Mouse (Mus musculus) MEL (cell line): ENCODE data around the gene Sult4a1. TPM values are rescaled to one million over a fixed set of nuclear protein-coding genes. Genes with fewer than 3 reads are reported as not detected.

ENCODE experiments used
- DNase-seq: peaks from one replicate; pipeline ENCODE4 v3.0.0; 2011; ENCODE audit warnings: low read depth, low spot score
- H3K27ac ChIP-seq: 2 replicates; pipeline ENCODE4 v1.5.1; 2012; ENCODE audit warnings: low read depth, mild to moderate bottlenecking, control low read depth, low read length, moderate library complexity; ENCODE audit not compliant: control insufficient read depth
- H3K27me3 ChIP-seq, 2 experiments: fragments of 150-350 bp in 1 of 2; sonication (generic) in 1 of 2; 2 replicates each; pipeline ENCODE4 v1.6.1; 2012; ENCODE audit warnings: low read length in 2 of 2, mild to moderate bottlenecking in 2 of 2, improper control_type of control experiment in 1 of 2, moderate library complexity in 1 of 2; ENCODE audit not compliant: insufficient read depth in 2 of 2, control insufficient read depth in 1 of 2
- H3K36me3 ChIP-seq, 2 experiments: 2 replicates each; pipeline ENCODE4 v1.6.1; 2012 to 2014; ENCODE audit warnings: low read length in 2 of 2, improper control_type of control experiment in 1 of 2, inconsistent platforms in 1 of 2, mild to moderate bottlenecking in 1 of 2; ENCODE audit not compliant: insufficient read depth in 2 of 2, control insufficient read depth in 1 of 2
- H3K4me1 ChIP-seq, 2 experiments: fragments of 150-350 bp in 1 of 2; sonication (generic) in 1 of 2; 2 replicates each; pipeline ENCODE4 v1.6.1; 2012; ENCODE audit warnings: low read length in 2 of 2, improper control_type of control experiment in 1 of 2, mild to moderate bottlenecking in 1 of 2; ENCODE audit not compliant: insufficient read depth in 2 of 2, control insufficient read depth in 1 of 2
- H3K4me3 ChIP-seq, 2 experiments: fragments of 150-350 bp in 1 of 2; sonication (generic) in 1 of 2; 2 replicates each; pipeline ENCODE4 v1.5.1; 2012; ENCODE audit warnings: low read depth in 2 of 2, low read length in 2 of 2, mild to moderate bottlenecking in 2 of 2, moderate library complexity in 2 of 2, control low read depth in 1 of 2, improper control_type of control experiment in 1 of 2; ENCODE audit not compliant: control insufficient read depth in 1 of 2, insufficient read depth in 1 of 2
- H3K79me2 ChIP-seq: 2 replicates; pipeline ENCODE4 v1.6.1; 2012; ENCODE audit warnings: mild to moderate bottlenecking, low read length, moderate library complexity; ENCODE audit not compliant: control insufficient read depth, poor library complexity, insufficient read depth
- H3K9ac ChIP-seq: 2 replicates; pipeline ENCODE4 v1.6.1; 2012; ENCODE audit warnings: low read depth, mild to moderate bottlenecking, control low read depth, low read length, moderate library complexity; ENCODE audit not compliant: control insufficient read depth, poor library complexity, severe bottlenecking
- H3K9me3 ChIP-seq: fragments of 150-350 bp; sonication (generic); replicated peaks from 2 replicates; pipeline ENCODE4 v1.6.1; 2012; ENCODE audit warnings: mild to moderate bottlenecking, low read length, improper control_type of control experiment, moderate library complexity; ENCODE audit not compliant: insufficient read depth
- CHD2 ChIP-seq: IDR thresholded peaks from 2 replicates; pipeline ENCODE4 v1.6.1; 2011; ENCODE audit warnings: low read length, improper control_type of control experiment
- CTCF ChIP-seq, 3 experiments: IDR thresholded peaks in 2 of 3; conservative IDR thresholded peaks in 1 of 3; 2 replicates each; pipeline ENCODE4 v1.5.1; 2011 to 2012; ENCODE audit warnings: low read length in 3 of 3, low read depth in 2 of 3, mild to moderate bottlenecking in 2 of 3, improper control_type of control experiment in 1 of 3, inconsistent platforms in 1 of 3, mixed read lengths in 1 of 3, moderate library complexity in 1 of 3; ENCODE audit not compliant: control insufficient read depth in 1 of 3, insufficient read depth in 1 of 3, poor library complexity in 1 of 3, severe bottlenecking in 1 of 3
- EP300 ChIP-seq, 2 experiments: IDR thresholded peaks; 2 replicates each; pipeline ENCODE4 v1.6.1; 2011; ENCODE audit warnings: improper control_type of control experiment in 2 of 2, low read length in 2 of 2, low read depth in 1 of 2, mild to moderate bottlenecking in 1 of 2
- ETS1 ChIP-seq: IDR thresholded peaks from 2 replicates; pipeline ENCODE4 v1.6.1; 2012; ENCODE audit warnings: low read depth, mild to moderate bottlenecking, inconsistent platforms, low read length, improper control_type of control experiment, moderate library complexity
- GATA1 ChIP-seq: IDR thresholded peaks from 2 replicates; pipeline ENCODE4 v1.6.1; 2011; ENCODE audit warnings: low read depth, low read length, improper control_type of control experiment
- HCFC1 ChIP-seq: IDR thresholded peaks from 2 replicates; pipeline ENCODE4 v1.6.1; 2012; ENCODE audit warnings: low read depth, mild to moderate bottlenecking, inconsistent platforms, low read length, improper control_type of control experiment, moderate library complexity
- JUND ChIP-seq: IDR thresholded peaks from 2 replicates; pipeline ENCODE4 v1.6.1; 2011; ENCODE audit warnings: low read depth, mild to moderate bottlenecking, improper control_type of control experiment, low read length
- KAT2A ChIP-seq: conservative IDR thresholded peaks from 2 replicates; pipeline ENCODE4 v1.6.1; 2012; ENCODE audit warnings: low read depth, low read length, improper control_type of control experiment, inconsistent platforms
- MAZ ChIP-seq: IDR thresholded peaks from 2 replicates; pipeline ENCODE4 v1.6.1; 2012; ENCODE audit warnings: low read depth, mild to moderate bottlenecking, inconsistent platforms, low read length, improper control_type of control experiment
- MYB ChIP-seq: IDR thresholded peaks from 2 replicates; pipeline ENCODE4 v1.6.1; 2011; ENCODE audit warnings: mild to moderate bottlenecking, low read depth, low read length, improper control_type of control experiment
- MYC ChIP-seq: IDR thresholded peaks from 2 replicates; pipeline ENCODE4 v1.6.1; 2011; ENCODE audit warnings: low read depth, mild to moderate bottlenecking, low read length, improper control_type of control experiment, moderate library complexity
- NELFE ChIP-seq: IDR thresholded peaks from 2 replicates; pipeline ENCODE4 v1.6.1; 2011; ENCODE audit warnings: low read depth, low read length, improper control_type of control experiment
- POLR2A ChIP-seq, 2 experiments: IDR thresholded peaks; 2 replicates each; pipeline ENCODE4 v1.6.1; 2011 to 2012; ENCODE audit warnings: low read length in 2 of 2, mild to moderate bottlenecking in 2 of 2, control low read depth in 1 of 2, improper control_type of control experiment in 1 of 2, low read depth in 1 of 2, moderate library complexity in 1 of 2; ENCODE audit not compliant: control insufficient read depth in 1 of 2, insufficient read depth in 1 of 2, poor library complexity in 1 of 2
- POLR2AphosphoS2 ChIP-seq: IDR thresholded peaks from 2 replicates; pipeline ENCODE4 v1.6.1; 2011; ENCODE audit warnings: low read length, improper control_type of control experiment
- POLR2AphosphoS5 ChIP-seq: IDR thresholded peaks from 2 replicates; pipeline ENCODE4 v1.6.1; 2012; ENCODE audit warnings: low read depth, borderline replicate concordance, mild to moderate bottlenecking, inconsistent platforms, low read length, moderate library complexity, mixed read lengths
- SIN3A ChIP-seq: IDR thresholded peaks from 2 replicates; pipeline ENCODE4 v1.6.1; 2012; ENCODE audit warnings: low read length, improper control_type of control experiment, inconsistent platforms
- TAL1 ChIP-seq: IDR thresholded peaks from 2 replicates; pipeline ENCODE4 v1.6.1; 2012; ENCODE audit warnings: mild to moderate bottlenecking, inconsistent platforms, low read length, moderate library complexity, mixed read lengths
- TBP ChIP-seq: IDR thresholded peaks from 2 replicates; pipeline ENCODE4 v1.8.0; 2011; ENCODE audit warnings: low read depth, low read length, improper control_type of control experiment
- TCF12 ChIP-seq: IDR thresholded peaks from 2 replicates; pipeline ENCODE4 v1.6.1; 2014; ENCODE audit warnings: low read depth, mild to moderate bottlenecking, inconsistent platforms, low read length, improper control_type of control experiment, moderate library complexity
- UBTF ChIP-seq: IDR thresholded peaks from 2 replicates; pipeline ENCODE4 v1.6.1; 2012; ENCODE audit warnings: low read depth, mild to moderate bottlenecking, inconsistent platforms, low read length, improper control_type of control experiment, moderate library complexity, borderline replicate concordance; ENCODE audit not compliant: insufficient read depth
- USF1 ChIP-seq: IDR thresholded peaks from 2 replicates; pipeline ENCODE4 v1.6.1; 2014; ENCODE audit warnings: low read depth, mild to moderate bottlenecking, inconsistent platforms, low read length, improper control_type of control experiment, moderate library complexity
- ZKSCAN1 ChIP-seq: IDR thresholded peaks from 2 replicates; pipeline ENCODE4 v1.6.1; 2012; ENCODE audit warnings: low read depth, mild to moderate bottlenecking, inconsistent platforms, low read length, improper control_type of control experiment, moderate library complexity
- polyA plus RNA-seq, 2 experiments: library from polyadenylated mRNA; stranded (reverse) in 1 of 2; unstranded in 1 of 2; fragments of >175 nt in 1 of 2; fragments of >200 nt in 1 of 2; gene quantifications; 2 replicates each; pipeline versions ENCODE4 v1.2.1 to v1.2.4; 2012; ENCODE audit warnings: low replicate concordance in 2 of 2, low read depth in 1 of 2; ENCODE audit not compliant: insufficient read length in 2 of 2, insufficient read depth in 1 of 2, missing spikeins in 1 of 2
- total RNA-seq: library from RNA; depleted of rRNA; stranded (reverse); fragments of 300-350 nt; gene quantifications from 2 replicates; pipeline ENCODE4 v1.2.3, GENCODE M21; 2012

Gene Sult4a1
- total and polyA plus RNA-seq, 3 experiments = not detected

- DNase-seq = no peak
- H3K9ac ChIP-seq = no peak overlapping the region
- H3K4me1 ChIP-seq = no peaks in the 10 kb centered on the region
- TF ChIP-seq MAZ = no peak
- TF ChIP-seq CHD2 = no peak
- no peak for TF ChIP-seq UBTF
- no peak for TF ChIP-seq TAL1
- TF ChIP-seq JUND = no peak
- TF ChIP-seq HCFC1 = no peak
- no peak for TF ChIP-seq CTCF (IDR thresholded peaks at IDR 0.05 in 2 of 3, conservative IDR thresholded peaks at IDR 0.05 in 1 of 3; ENCODE audit: control insufficient read depth in 1 of 3, insufficient read depth in 1 of 3, low read depth in 2 of 3, low read length in 3 of 3, poor library complexity in 1 of 3, severe bottlenecking in 1 of 3)
- no peak for TF ChIP-seq MYB
- H3K27ac ChIP-seq = no peak overlapping the region
- no peaks in the 10 kb centered on the region for H3K36me3 ChIP-seq
- no peaks in the 10 kb centered on the region; a peak in 1 of 4 replicates for H3K27me3 ChIP-seq
- no peak overlapping the region for H3K4me3 ChIP-seq
- H3K9me3 ChIP-seq = no peaks in the 10 kb centered on the region
- no peaks in the 10 kb centered on the region for H3K79me2 ChIP-seq
Measured at GRCm38 (mm10) chr15:84096051-84096450, 9.5 kb downstream of the Sult4a1 start.

GRCm38 (mm10) chr15:84094921-84095320, 10.6 kb downstream of the Sult4a1 start:
- Histone ChIP-seq H3K4me3 (no peak overlapping the region), H3K9ac (no peak overlapping the region), H3K9me3 (no peaks in the 10 kb centered on the region), H3K27ac (no peak overlapping the region), H3K79me2 (no peaks in the 10 kb centered on the region), H3K4me1 (no peaks in the 10 kb centered on the region), H3K36me3 (no peaks in the 10 kb centered on the region), H3K27me3 (no peaks in the 10 kb centered on the region; a peak in 1 of 4 replicates)
- no peak for DNase-seq
- TF ChIP-seq UBTF = no peak
- no peak for TF ChIP-seq POLR2AphosphoS5
- TF ChIP-seq TCF12 = no peak
- no peak for TF ChIP-seq POLR2AphosphoS2
- no peak for TF ChIP-seq GATA1
- no peak for TF ChIP-seq ZKSCAN1
- TF ChIP-seq NELFE = no peak
- TF ChIP-seq POLR2A (IDR thresholded peaks at IDR 0.05; ENCODE audit: control insufficient read depth in 1 of 2, insufficient read depth in 1 of 2, low read depth in 1 of 2, low read length in 2 of 2, poor library complexity in 1 of 2) = no peak
- no peak for TF ChIP-seq ETS1
- TF ChIP-seq KAT2A = no peak

- no peaks in the 10 kb centered on the region for H3K9me3 ChIP-seq
- TF ChIP-seq ZKSCAN1 (no peak), ETS1 (no peak), USF1 (no peak), JUND (no peak), TBP (no peak), GATA1 (no peak), MYC (no peak), KAT2A (no peak), EP300 (IDR thresholded peaks at IDR 0.05; ENCODE audit: low read depth in 1 of 2, low read length in 2 of 2) (no peak), SIN3A (no peak), TAL1 (no peak)
- TF ChIP-seq, all 39 proteins: peak for 0
- Histone ChIP-seq H3K27me3 (no peaks in the 10 kb centered on the region; a peak in 1 of 4 replicates), H3K79me2 (no peaks in the 10 kb centered on the region), H3K9ac (no peak overlapping the region), H3K4me3 (no peak overlapping the region), H3K36me3 (no peaks in the 10 kb centered on the region), H3K27ac (no peak overlapping the region), H3K4me1 (no peaks in the 10 kb centered on the region)
- no peak for DNase-seq
Measured at GRCm38 (mm10) chr15:84086775-84087174, 18.8 kb downstream of the Sult4a1 start.
